Mouse (Mus musculus) kidney, adult 9 months (tissue): Measurements from ENCODE around the gene Snx15.
"Not testable (repeated sequence)": the region's sequence is repeated elsewhere in the genome, so short reads cannot be mapped to it uniquely, and the experiment has no call there.

Source experiments
- DNase-seq: peaks from one replicate; pipeline ENCODE4 v3.0.0; 2022

Snx15 gene

GRCm38 (mm10) chr19:6127760-6128341 lies at the start of gene Snx15:
TSS of gene Snx15 (minus strand) at chr19:6128304.
- DNase-seq, result peak; percentile 98

GRCm38 (mm10) chr19:6174771-6175170 lies 46.7 kb upstream of the Snx15 start:
- DNase-seq, result no peak

GRCm38 (mm10) chr19:6171215-6171614 lies 43.1 kb upstream of the Snx15 start:
- peak; percentile 38 for DNase-seq

GRCm38 (mm10) chr19:6166750-6167149 lies 38.6 kb upstream of the Snx15 start:
- no peak for DNase-seq

GRCm38 (mm10) chr19:6163872-6164547 lies 35.9 kb upstream of the Snx15 start:
- peak; percentile 59 for DNase-seq

GRCm38 (mm10) chr19:6157220-6157619 lies 29.1 kb upstream of the Snx15 start:
- DNase-seq, result no peak

GRCm38 (mm10) chr19:6156372-6156771 lies 28.3 kb upstream of the Snx15 start:
- DNase-seq, result peak; percentile 68

- DNase-seq, result no peak
These were observed 27.1 kb upstream of the Snx15 start for GRCm38 (mm10) chr19:6155174-6155573.

- DNase-seq, result no peak
These were observed 16.7 kb upstream of the Snx15 start for GRCm38 (mm10) chr19:6144842-6145241.

- peak; percentile 90 for DNase-seq
These were observed 13.3 kb upstream of the Snx15 start, which contains the start of gene Arl2 for GRCm38 (mm10) chr19:6141394-6141749. TSS of gene Arl2 (minus strand) at chr19:6141548.

- peak; percentile 93 for DNase-seq
These were observed 12.7 kb upstream of the Snx15 start, which contains the start of gene Batf2 for GRCm38 (mm10) chr19:6140678-6141393. TSS of gene Batf2 (plus strand) at chr19:6140983.

GRCm38 (mm10) chr19:6140374-6140677 lies 12.2 kb upstream of the Snx15 start:
- DNase-seq, result no peak

- peak; percentile 43 for DNase-seq
These were observed 11.6 kb upstream of the Snx15 start for GRCm38 (mm10) chr19:6139701-6140100.

GRCm38 (mm10) chr19:6136397-6136796 lies 8.3 kb upstream of the Snx15 start:
- no peak for DNase-seq

GRCm38 (mm10) chr19:6133197-6133596 lies 5.1 kb upstream of the Snx15 start:
- DNase-seq, result not testable (repeated sequence)

- no peak for DNase-seq
These were observed 4.2 kb upstream of the Snx15 start for GRCm38 (mm10) chr19:6132171-6132827.

- DNase-seq, result not testable (repeated sequence)
These were observed 2.5 kb upstream of the Snx15 start for GRCm38 (mm10) chr19:6130414-6131128.

GRCm38 (mm10) chr19:6126789-6127580 lies 1.1 kb downstream of the Snx15 start:
- no peak for DNase-seq

- peak; percentile 78 for DNase-seq
These were observed 1.8 kb downstream of the Snx15 start for GRCm38 (mm10) chr19:6126289-6126688.

GRCm38 (mm10) chr19:6124898-6125297 lies 3.2 kb downstream of the Snx15 start:
- DNase-seq, result no peak

GRCm38 (mm10) chr19:6123330-6123729 lies 4.8 kb downstream of the Snx15 start:
- no peak for DNase-seq

- no peak for DNase-seq
These were observed 6.3 kb downstream of the Snx15 start for GRCm38 (mm10) chr19:6121761-6122160.
